Comparison of ENCODE assay signal across 9 mouse cellular contexts in genomic region chr14:120868494-120868893, GRCm38 (mm10). TPM values are rescaled to one million over a fixed set of nuclear protein-coding genes. Genes with fewer than 3 reads are reported as not detected.
A peak's percentile ranks its signal among the peaks of the same experiment; 100 is the strongest.
DNase-seq lines count a peak whose midpoint lies in the region; ATAC-seq and TF ChIP-seq lines count a peak whose summit lies in the region.
"Had no signal": no experiment of that assay in that cellular context is flagged by ENCODE, and none has a peak within 500 bp of the region (broad histone marks: within the 10 kb centered on the region; RNA-seq: fewer than 3 reads in every experiment).

No protein-coding gene starts in this region.

- WGBS in heart, adult 2 months, result 39% methylated on average over 8 of the region's 8 CpGs
- 76% methylated on average over 8 of the region's 8 CpGs for WGBS in heart, embryonic 10.5 days
- WGBS in hindbrain, embryonic 14.5 days, result 59% methylated on average over 8 of the region's 8 CpGs

- peak; percentile 36 to 57 for DNase-seq in heart, adult 2 months
- DNase-seq in heart, embryonic 10.5 days (ENCODE audit: low spot score), result no peak
- DNase-seq in 3134 (ENCODE audit: extremely low read depth, insufficient read length, low spot score), result peak; percentile 59
- peak; percentile 67 for DNase-seq in brain, adult 2 months (ENCODE audit: low read depth, low spot score)
- no peak for DNase-seq in hindbrain, embryonic 14.5 days (ENCODE audit: low spot score)

- H3K27ac ChIP-seq in heart, adult 2 months, result peak overlapping the region; percentile 67
- H3K27ac ChIP-seq in heart, embryonic 10.5 days, result no peak overlapping the region
- no peak overlapping the region for H3K27ac ChIP-seq in hindbrain, embryonic 14.5 days
- H3K27ac ChIP-seq: midbrain, embryonic 12.5 days had no signal

- no peaks in the 10 kb centered on the region for H3K9me3 ChIP-seq in heart, embryonic 10.5 days
- H3K9me3 ChIP-seq in hindbrain, embryonic 14.5 days (ENCODE audit: control insufficient read depth, low read length), result no peaks in the 10 kb centered on the region

- H3K79me2 ChIP-seq in heart, adult 2 months (replicated peaks; ENCODE audit: control insufficient read depth, insufficient read depth, low read length), result no peaks in the 10 kb centered on the region

- H3K4me1 ChIP-seq in heart, adult 2 months (ENCODE audit: control insufficient read depth, insufficient read depth, low read length), result peaks cover 3% of the 10 kb centered on the region; the same call in 1 of the 2 replicates
- no peaks in the 10 kb centered on the region for H3K4me1 ChIP-seq in heart, embryonic 10.5 days
- no peaks in the 10 kb centered on the region for H3K4me1 ChIP-seq in hindbrain, embryonic 14.5 days (replicated peaks; ENCODE audit: control insufficient read depth, insufficient read depth, low read length)
- H3K4me1 ChIP-seq: midbrain, embryonic 12.5 days had no signal

- no peak for TF ChIP-seq CTCF in heart, adult 2 months (IDR thresholded peaks at IDR 0.05)

- no peak overlapping the region for H3K9ac ChIP-seq in heart, adult 2 months (ENCODE audit: low read depth, low read length)
- H3K9ac ChIP-seq in hindbrain, embryonic 14.5 days, result no peak overlapping the region
- H3K9ac ChIP-seq: midbrain, embryonic 12.5 days had no signal

- TF ChIP-seq POLR2A in heart, adult 2 months (IDR thresholded peaks at IDR 0.05; ENCODE audit: insufficient read depth, low read depth, low read length), result no peak

- no peaks in the 10 kb centered on the region for H3K27me3 ChIP-seq in heart, adult 2 months (ENCODE audit: control insufficient read depth, insufficient read depth, low read length)
- H3K27me3 ChIP-seq in heart, embryonic 10.5 days (ENCODE audit: insufficient read depth, poor library complexity, severe bottlenecking), result no peaks in the 10 kb centered on the region
- H3K27me3 ChIP-seq in hindbrain, embryonic 14.5 days (ENCODE audit: control insufficient read depth, insufficient read depth, low read length), result no peaks in the 10 kb centered on the region
- H3K27me3 ChIP-seq: midbrain, embryonic 12.5 days had no signal

- intact Hi-C loops in heart, adult 2 months (cut with DNase I), result no loop called here

- no peak overlapping the region for H3K4me2 ChIP-seq in hindbrain, embryonic 14.5 days (replicated peaks)
- H3K4me2 ChIP-seq: midbrain, embryonic 12.5 days had no signal

- TF ChIP-seq EP300 in heart, adult 2 months (IDR thresholded peaks at IDR 0.05; ENCODE audit: insufficient read depth, low read depth, low read length), result no peak

- ATAC-seq in hindbrain, embryonic 14.5 days (ENCODE audit: low FRiP score), result peak; percentile 51; the same call in 1 of the 2 replicates
- ATAC-seq in monocyte, adult 5-6 weeks (replicated peaks; ENCODE audit: insufficient number of reproducible peaks, low FRiP score, low TSS enrichment, poor library complexity, severe bottlenecking), result no peak
- no peak for ATAC-seq in activated CD4-positive, CD25-positive, alpha-beta regulatory T cell, adult 4 months
- no peak for ATAC-seq in CD4-positive, CD25-positive, alpha-beta regulatory T cell, adult 4 months

- no peaks in the 10 kb centered on the region for H3K36me3 ChIP-seq in heart, adult 2 months (ENCODE audit: control insufficient read depth, insufficient read depth, low read length)
- no peaks in the 10 kb centered on the region for H3K36me3 ChIP-seq in heart, embryonic 10.5 days
- no peaks in the 10 kb centered on the region for H3K36me3 ChIP-seq in hindbrain, embryonic 14.5 days (replicated peaks; ENCODE audit: control insufficient read depth, insufficient read depth)
- H3K36me3 ChIP-seq: midbrain, embryonic 12.5 days had no signal

- no peak overlapping the region for H3K4me3 ChIP-seq in heart, adult 2 months
- no peak overlapping the region for H3K4me3 ChIP-seq in heart, embryonic 10.5 days
- H3K4me3 ChIP-seq in hindbrain, embryonic 14.5 days (replicated peaks; ENCODE audit: low read length), result no peak overlapping the region
- H3K4me3 ChIP-seq: midbrain, embryonic 12.5 days had no signal

RNA-seq across cellular contexts. Expression of gene Ipo5, which starts 42.5 kb away (rescaled TPM):
- 100 to 1,000 TPM in 1 of 2 experiments, 10 to 100 TPM in 1; 98.0 to 119 TPM for total RNA-seq in heart, adult 2 months (2021)
- 35.5 and 74.4 TPM in 2 replicates for polyA plus RNA-seq in heart, adult 2 months (2012; rRNA removed)
- polyA plus RNA-seq in heart, embryonic 10.5 days (2016; fragmentation: Nextera tagmentation; extraction: Ambion mirVana), result 104 and 111 TPM in 2 replicates
- polyA plus RNA-seq in hindbrain, embryonic 14.5 days (2014; fragmentation: Nextera tagmentation; extraction: Ambion mirVana), result 72.4 and 81.7 TPM in 2 replicates
- total RNA-seq in monocyte, adult 5-6 weeks (2017), result 37.5 to 46.7 TPM (median 37.9 TPM) in 3 replicates
- polyA plus RNA-seq in activated CD4-positive, CD25-positive, alpha-beta regulatory T cell, adult 4 months (2017; shearing (Covaris generic)), result 10 to 100 TPM; 43.4 to 46.7 TPM
- polyA plus RNA-seq in CD4-positive, CD25-positive, alpha-beta regulatory T cell, adult 4 months (2017; shearing (Covaris generic)), result 10 to 100 TPM; 39.4 to 50.7 TPM

Comparison
In these comparisons a context has a peak if more than half of its experiments do, and no peak if none do; other contexts are left out.
1. DNase-seq: peak in heart, adult 2 months (2 of 2), 3134 (single experiment) and brain, adult 2 months (single experiment); none in heart, embryonic 10.5 days (single experiment) and hindbrain, embryonic 14.5 days (single experiment).